Mouse (Mus musculus): Measurements from ENCODE around the gene Dusp15.

Gene Dusp15

DNA sequence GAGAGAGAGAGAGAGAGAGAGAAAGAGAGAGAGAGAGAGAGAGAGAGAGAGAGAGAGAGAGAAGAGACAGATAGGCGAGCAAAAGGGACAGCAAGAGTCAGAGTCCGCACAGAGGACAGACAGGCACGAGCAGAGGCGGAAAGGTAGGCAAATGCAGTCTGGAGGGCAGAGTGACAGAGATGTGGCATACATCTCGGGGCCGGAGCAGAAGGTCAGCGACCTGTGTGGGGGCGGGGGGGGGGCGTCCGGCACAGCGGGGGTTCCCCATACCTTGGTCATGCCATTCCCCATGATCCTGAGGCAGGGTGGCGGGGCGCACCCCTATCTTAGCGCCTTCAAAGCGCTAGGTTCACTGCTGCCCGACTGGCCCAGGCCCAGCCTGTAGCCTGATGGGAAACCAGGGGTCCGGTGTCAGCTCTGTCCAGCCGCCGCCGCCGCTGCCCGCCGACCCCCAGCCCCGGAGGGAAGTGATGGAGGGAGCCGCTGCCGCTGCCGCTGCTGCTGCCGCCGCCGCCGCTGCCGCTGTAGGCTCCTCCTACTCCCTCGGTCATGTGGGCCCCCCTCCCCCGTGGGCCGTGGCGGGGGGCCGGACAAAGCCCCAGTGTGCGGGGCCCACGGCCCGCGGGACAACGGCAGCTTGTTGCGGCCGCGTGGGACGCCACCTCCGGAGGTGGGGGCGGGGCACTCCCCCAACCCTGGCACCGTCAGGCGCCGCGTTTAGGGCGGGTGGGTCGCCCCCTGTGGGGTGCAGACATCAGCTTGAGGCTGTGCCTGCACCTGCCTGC is at the start of gene Dusp15:
Gene Dusp15 (minus strand): TSS at position 634 of the 785 bp plus-strand sequence.
- CTCF ChIA-PET = interaction anchor here (0.6 to 2.6 kb wide), 11 partner anchors 12 to 980 kb away, joined by 3 to 11 read pairs (median 4); no protein-coding TSS in a partner anchor
- POLR2A ChIA-PET = interaction anchor here in 2 of 4 experiments (0.6 to 1.3 kb wide), 8 partner anchors 8 to 673 kb away, joined by 3 read pairs; no protein-coding TSS in a partner anchor

DNA sequence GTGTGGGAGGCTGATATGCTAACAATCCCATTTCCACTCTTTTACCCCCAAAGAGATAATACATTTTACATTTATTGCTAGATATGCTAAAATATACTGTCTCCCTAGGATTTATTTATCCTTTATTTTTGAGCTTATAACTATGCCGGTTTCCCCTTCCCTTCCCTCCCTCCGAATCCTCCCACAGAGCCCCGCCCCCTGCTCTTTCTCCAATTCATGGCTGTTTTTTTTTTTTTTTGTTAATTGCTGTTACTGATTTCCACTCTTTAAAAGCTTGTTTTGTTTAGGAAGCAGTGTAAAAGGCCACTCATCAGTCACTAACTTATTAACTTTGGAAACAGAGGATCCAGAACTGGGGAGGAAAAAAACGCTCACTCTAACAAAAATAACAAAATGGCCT is 45.5 kb upstream of the Dusp15 start:
- POLR2A ChIA-PET = interaction anchor here in 3 of 4 experiments (0.6 to 1.3 kb wide), 5 partner anchors 9 to 88 kb away, joined by 3 to 4 read pairs (median 3); no protein-coding TSS in a partner anchor
- CTCF ChIA-PET = interaction anchor here in 1 of 4 experiments (0.7 kb wide), 1 partner anchor 12 kb away, joined by 3 read pairs; no protein-coding TSS in a partner anchor

DNA sequence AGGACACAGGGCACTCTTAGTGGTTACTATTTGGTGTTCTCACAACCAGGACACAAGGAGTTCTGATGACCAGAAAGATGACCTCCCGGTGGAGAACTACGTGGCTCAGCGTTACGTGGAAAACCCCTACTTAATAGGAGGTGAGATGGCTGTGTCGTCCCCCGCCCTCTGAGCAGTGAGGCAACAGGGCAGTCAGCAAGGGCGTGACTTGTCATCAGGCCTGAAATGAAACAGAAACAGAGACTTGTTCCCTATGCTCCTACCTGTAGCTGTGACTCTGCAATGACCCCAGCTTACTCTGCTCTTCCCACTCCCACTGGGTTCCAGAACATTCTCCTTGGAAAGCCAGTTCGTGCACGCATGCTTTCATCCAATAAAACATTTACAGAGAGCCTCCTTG is 40.0 kb upstream of the Dusp15 start:
- ChIA-PET POLR2A (interaction anchor here in 1 of 4 experiments (1.1 kb wide), 1 partner anchor 352 kb away, joined by 3 read pairs; no protein-coding TSS in a partner anchor), CTCF (interaction anchor here in 1 of 4 experiments (2.0 kb wide), 1 partner anchor 8 kb away, joined by 4 read pairs; no protein-coding TSS in a partner anchor)

DNA sequence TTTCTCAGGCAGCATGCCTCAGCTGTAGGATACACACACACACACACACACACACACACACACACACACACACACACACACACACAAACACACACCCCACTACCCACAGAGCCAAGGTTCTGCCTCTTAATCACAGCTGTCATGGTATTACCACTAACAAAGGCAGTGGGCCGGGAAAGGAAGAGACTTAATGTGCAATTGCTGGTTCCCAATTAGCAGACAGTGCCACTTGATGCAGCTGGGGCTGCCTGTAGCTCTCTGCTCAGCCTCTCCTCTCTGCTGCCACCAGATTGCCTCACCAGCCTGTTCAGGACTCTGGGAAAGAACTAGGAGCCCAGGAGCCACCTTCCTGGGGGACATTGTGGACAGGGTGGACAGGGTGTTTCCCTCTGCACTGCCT is 34.1 kb upstream of the Dusp15 start:
- ChIA-PET POLR2A (interaction anchor here in 1 of 4 experiments (1.7 kb wide), 1 partner anchor 29 kb away, joined by 3 read pairs; no protein-coding TSS in a partner anchor), CTCF (interaction anchor here in 1 of 4 experiments (0.6 kb wide), 1 partner anchor 87 kb away, joined by 6 read pairs; no protein-coding TSS in a partner anchor)

DNA sequence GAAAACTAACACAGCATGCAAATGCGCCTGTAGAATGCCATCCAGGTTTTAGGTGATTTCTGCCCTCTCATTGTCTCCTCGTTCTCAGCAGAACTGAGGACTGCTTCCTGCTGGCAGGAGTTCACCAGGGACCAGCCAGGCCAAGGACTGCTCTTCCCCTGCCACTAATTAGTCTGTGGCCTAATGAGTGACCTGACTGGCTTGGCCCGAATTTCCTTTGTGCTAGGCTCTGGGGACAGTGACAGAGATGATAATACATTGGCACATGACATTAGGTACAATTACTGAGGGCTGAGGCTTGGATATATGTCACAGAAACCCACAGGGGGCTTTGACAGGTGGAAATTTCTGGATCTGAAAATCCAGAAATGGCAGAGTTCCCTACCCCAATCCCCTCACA is 25.5 kb upstream of the Dusp15 start:
- ChIA-PET POLR2A (no interaction called here), CTCF (no interaction called here)

DNA sequence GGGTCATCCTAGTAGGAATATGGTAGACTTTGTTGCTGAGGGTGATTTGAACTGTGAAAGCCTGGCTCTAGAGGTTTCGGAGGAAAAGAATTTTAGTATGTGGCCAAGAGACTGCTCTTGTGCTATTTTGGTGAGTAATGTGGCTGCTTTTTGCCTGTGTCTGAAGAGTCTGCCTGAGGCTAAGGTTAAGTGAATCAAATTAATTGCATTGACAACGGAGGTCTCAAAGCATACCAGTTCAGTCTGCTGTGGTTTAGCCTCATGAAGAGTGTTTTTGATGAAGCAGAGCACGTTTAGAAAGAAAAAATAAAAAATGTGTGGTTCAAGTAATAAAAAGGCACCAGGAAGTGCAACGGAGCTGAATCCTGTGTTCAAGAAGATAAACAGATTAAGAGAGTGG is 14.1 kb upstream of the Dusp15 start:
- POLR2A ChIA-PET = interaction anchor here in 2 of 4 experiments (0.5 to 0.6 kb wide), 2 partner anchors 8 to 381 kb away, joined by 3 to 4 read pairs; no protein-coding TSS in a partner anchor
- CTCF ChIA-PET = no interaction called here

DNA sequence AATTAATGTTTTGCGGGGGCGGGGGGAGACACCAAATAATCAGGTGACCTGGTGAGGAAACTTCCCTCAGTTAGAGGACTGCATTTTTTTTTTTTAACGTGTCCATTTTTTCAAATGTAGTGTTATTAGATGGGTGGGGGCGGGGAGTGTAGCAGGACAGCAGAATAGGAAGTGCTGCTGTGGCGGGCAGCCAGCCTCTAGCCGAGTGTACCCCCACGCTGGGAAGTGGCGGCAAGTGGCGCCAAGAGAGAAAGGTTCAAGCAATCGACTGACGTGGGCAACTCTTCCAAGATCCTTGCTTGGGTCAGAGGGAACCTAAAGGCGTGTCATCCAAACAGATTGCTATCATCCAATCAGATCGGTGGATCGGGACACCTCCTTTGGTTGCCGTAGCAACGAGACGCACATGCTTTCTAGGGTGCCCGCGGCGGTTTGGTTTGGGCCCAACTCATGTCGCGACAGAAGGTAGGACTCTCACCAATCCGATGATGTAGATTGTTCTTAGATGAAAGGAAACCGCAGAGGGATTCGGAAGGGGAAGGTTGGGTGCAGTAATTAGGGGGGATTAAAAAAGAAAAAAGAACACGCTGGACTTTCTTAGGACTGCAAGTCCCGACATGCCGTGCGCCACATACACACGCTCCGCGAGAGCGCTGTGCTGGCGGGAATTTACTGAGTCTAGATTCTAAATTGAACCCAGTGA is 10.7 kb upstream of the Dusp15 start, which contains the start of gene Ttll9:
Gene Ttll9 (plus strand): TSS at position 395 of the 703 bp plus-strand sequence.
- ChIA-PET CTCF (no interaction called here), POLR2A (no interaction called here)

DNA sequence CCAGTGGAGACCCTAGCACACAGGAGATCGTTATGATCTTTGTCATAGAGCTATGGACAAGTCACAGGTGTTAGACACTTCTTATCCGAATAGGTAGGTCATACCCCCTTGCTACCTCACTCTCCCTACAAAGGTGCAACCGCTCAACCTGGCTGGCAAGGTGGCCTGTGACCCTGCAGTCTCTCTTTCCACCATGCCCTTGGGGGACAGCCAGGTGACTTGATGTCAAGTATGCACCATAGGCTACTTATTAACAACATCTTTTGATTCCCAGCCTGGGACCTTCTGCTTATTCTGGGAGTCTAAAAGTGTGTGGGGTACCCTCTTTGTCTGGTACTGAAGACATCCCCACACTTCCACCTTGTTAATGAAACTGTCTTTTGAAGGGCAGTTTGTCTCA is 6.6 kb upstream of the Dusp15 start:
- CTCF ChIA-PET = interaction anchor here in 2 of 4 experiments (0.6 to 1.6 kb wide), 6 partner anchors 18 to 849 kb away, joined by 3 to 4 read pairs (median 3); no protein-coding TSS in a partner anchor
- POLR2A ChIA-PET = interaction anchor here in 2 of 4 experiments (0.5 to 1.2 kb wide), 3 partner anchors 14 to 440 kb away, joined by 3 to 5 read pairs (median 4); no protein-coding TSS in a partner anchor

DNA sequence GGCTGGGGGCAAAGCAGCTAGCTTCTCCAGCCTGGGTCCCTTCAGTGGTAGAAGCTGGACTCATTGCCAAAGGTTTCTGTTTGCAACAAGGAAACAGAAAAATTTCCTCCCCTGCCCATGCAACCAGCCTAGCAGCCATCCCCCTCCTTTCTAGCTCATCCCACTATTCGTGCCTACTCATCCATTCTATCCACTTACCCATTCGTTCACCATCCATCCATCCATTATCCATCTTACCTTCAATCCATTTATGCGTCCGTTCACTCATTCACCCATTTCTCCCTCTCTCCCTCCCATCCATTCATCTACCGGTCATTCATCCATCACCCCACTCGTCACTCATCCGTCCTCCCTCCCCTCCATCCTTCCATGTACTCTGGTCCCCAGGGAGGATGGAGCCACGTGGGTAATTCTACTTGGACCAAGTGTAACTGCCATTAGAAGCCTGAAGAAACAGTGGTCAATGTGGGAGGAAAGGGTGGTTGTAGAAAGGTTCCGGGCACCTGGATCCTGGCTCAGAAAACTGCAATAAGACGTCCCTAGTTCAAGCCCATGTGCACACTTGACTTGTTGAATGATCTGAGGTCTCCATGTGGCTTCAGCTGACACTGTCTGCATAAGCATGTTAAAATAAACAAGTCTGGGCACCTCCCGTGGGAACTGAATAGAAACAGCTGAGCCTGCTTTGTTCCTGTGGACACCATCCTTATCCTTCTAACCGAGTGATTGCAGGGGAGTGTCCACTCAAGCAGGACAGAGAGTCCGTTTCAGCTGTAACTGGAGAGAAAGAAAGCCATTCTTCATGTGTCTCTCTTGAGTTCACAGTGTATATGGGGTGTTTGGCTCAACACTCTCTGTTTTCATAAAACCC is 587 bp upstream of the Dusp15 start:
- POLR2A ChIA-PET = interaction anchor here in 2 of 4 experiments (0.6 to 1.3 kb wide), 6 partner anchors 9 to 672 kb away, joined by 3 read pairs; no protein-coding TSS in a partner anchor
- CTCF ChIA-PET = interaction anchor here in 2 of 4 experiments (0.6 to 2.6 kb wide), 3 partner anchors 12 to 128 kb away, joined by 3 to 8 read pairs (median 4); no protein-coding TSS in a partner anchor

DNA sequence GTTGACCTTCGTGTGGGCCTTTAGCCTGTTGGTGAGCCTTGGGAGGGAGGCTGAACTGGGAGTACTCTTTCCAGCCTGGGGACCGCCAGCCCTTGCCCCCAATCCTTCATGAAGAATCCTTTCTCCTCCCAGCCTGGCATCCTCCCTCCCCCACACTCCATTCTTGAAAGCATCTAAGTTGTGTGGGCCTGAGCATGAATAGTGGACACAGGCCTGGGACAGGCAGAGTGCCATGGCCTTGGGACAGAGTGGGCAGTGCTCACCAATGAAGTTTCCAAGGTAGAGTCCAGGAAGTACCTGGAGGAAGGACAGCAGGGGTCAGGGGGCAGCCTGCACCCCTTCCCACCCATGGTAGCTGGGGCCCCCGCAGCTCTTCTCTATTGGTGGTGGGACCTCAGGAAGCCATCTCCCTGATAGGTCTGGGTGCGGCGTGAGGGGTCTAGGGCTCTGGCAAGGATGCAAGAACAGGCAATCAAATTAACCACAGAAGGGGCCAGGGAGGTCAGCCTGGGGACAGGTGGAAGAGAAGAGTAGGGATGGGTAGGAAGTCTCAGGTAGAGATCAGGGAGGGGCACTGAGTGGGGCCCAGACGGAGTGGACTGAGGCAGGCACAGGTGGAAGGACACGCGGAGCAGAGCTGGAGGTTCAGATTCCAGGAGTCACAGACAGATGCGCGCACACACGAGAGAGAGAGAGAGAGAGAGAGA is 987 bp downstream of the Dusp15 start:
- CTCF ChIA-PET = interaction anchor here in 3 of 4 experiments (0.6 to 2.6 kb wide), 10 partner anchors 11 to 979 kb away, joined by 3 to 11 read pairs (median 4); partner anchors contain the start of gene Foxs1 (in 1 of the 3)
- POLR2A ChIA-PET = interaction anchor here in 2 of 4 experiments (0.6 to 1.0 kb wide), 7 partner anchors 9 to 607 kb away, joined by 3 read pairs; partner anchors contain the start of gene Foxs1 (in 1 of the 2)

DNA sequence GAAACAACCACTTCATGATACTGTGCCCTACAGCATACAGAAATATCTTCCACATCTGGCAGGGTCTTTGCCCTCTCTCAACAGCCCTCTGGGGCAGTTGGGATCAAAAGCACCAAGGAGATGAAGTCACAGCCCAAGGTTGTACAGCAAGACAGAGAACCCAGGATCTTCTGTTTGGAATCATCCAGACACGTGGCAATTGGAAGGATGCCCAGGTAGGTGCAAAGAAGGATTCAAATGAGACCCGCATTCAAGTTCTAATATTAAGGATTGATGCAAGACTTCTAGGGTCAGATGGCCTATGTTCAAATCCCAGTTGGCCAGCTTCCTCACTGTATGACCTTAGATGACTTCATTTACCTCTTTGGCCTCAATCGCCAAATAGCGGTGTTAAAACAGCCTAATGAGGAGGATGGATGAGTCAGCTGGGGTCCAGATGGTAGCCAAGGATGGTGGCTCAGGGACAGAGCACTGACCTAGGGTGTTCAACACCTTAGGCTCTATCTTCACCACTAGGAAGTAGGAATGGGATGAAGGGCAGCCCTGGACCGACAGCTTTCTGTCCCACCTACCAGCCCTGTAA is 3.0 kb downstream of the Dusp15 start:
- ChIA-PET POLR2A (interaction anchor here in 1 of 4 experiments (1.6 kb wide), 1 partner anchor 75 kb away, joined by 3 read pairs; no protein-coding TSS in a partner anchor), CTCF (no interaction called here)

DNA sequence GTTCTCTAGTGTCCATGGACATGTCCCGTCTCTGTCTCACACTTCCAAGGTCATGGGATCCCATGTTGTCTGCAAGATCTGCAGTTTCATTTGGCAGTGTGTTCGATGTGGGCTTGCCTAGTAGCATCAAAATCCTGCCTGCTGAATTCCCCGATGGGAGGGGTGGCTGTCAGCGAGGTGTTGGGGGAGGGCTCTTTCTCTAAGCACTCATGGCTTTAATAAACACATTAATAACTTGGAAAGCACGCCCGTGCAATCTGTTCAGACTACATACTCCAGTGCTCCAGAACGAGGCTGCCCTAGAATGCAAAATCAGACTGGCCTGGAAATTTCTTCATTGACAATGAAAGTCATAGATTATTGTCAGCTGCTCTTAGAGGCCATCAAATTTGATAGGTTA is 4.4 kb downstream of the Dusp15 start:
- ChIA-PET POLR2A (interaction anchor here in 1 of 4 experiments (1.6 kb wide), 1 partner anchor 73 kb away, joined by 3 read pairs; no protein-coding TSS in a partner anchor), CTCF (interaction anchor here in 1 of 4 experiments (0.6 kb wide), 1 partner anchor 13 kb away, joined by 3 read pairs; no protein-coding TSS in a partner anchor)

DNA sequence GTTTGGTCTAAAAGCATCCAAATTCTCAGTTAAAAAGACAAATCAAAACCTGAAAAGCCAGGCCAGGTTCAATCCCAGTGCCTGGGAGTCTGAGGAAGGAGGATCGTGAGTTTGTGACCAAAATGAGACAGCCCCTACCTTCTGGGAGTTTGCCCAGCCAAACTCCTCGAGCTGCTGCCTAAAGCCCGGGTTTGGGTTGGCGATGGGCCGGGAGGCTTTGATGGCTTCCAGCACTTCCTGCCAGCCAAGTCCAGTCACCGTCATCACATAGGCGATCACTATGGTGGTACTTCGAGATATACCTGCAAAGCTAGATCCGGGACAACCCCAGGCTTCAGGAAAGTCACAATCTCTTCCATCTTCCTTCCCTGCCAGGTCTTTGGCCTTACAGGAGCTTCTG is 7.5 kb downstream of the Dusp15 start:
- ChIA-PET POLR2A (interaction anchor here in 1 of 4 experiments (0.8 to 1.5 kb wide), 6 partner anchors 13 to 854 kb away, joined by 3 to 4 read pairs (median 3); no protein-coding TSS in a partner anchor), CTCF (interaction anchor here in 1 of 4 experiments (0.6 to 1.6 kb wide), 3 partner anchors 10 to 18 kb away, joined by 3 to 5 read pairs (median 4); no protein-coding TSS in a partner anchor)

DNA sequence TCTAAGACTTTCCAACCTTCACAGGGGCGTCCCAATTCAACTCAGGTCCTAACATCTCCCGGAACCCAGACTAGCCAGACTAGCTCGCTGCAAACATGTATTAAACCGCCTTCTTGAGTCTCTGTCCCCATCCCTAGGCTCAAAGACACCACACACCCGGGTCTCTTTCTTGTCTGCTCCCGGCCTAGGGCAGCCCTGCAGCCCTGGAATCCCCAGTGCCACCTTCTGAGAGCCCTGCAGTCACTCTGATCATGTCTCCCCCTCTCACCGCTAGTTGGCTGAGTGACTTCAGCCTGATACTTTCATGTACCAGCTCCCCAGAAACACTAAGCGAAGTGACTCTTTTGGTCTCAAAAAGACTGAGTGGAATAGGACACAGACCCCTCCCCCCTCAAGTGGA is 7.9 kb downstream of the Dusp15 start:
- POLR2A ChIA-PET = interaction anchor here in 2 of 4 experiments (0.9 to 1.4 kb wide), 4 partner anchors 8 to 854 kb away, joined by 3 read pairs; partner anchors contain the start of gene Dusp15 (in 1 of the 2)

DNA sequence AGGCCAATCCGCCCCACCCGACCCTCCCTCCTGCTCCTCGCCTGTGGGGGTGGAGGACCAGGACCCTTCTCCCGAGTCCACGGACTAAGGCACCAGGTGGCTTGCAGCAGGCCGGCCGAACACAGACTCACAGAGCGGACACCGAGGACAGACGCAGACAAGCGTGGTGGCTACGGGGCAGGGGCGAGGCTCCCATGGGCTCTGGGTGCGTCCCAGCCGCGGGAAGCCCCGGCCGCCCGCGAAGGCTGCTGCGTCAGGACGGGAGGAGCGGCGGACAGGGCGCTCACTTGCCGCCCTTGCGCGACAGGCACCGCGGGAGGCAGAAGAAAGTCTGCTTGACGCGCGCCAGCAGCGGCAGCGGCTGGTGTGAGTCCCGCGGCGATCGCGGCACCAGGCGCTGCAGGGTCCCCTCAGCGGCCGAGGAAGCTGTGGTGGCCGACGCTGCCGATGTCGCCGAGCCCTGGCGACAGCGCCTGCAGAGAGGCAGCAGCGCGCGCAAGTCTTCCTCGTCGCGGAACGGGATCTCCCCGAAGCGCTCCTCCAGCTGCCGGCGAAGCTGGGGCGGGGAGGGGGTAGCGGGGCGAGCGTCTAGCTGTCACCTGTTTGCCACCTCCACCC is 8.5 kb downstream of the Dusp15 start:
- POLR2A ChIA-PET = interaction anchor here in 2 of 4 experiments (0.9 to 1.1 kb wide), 3 partner anchors 8 to 114 kb away, joined by 3 read pairs; partner anchors contain the start of gene Dusp15 (in 1 of the 2)
- CTCF ChIA-PET = interaction anchor here in 2 of 4 experiments (0.7 to 1.6 kb wide), 3 partner anchors 9 to 200 kb away, joined by 3 to 5 read pairs (median 4); no protein-coding TSS in a partner anchor

More for the DNA sequence above, 7.9 kb downstream of the Dusp15 start:
- CTCF ChIA-PET = interaction anchor here in 2 of 4 experiments (0.6 to 1.6 kb wide), 4 partner anchors 10 to 199 kb away, joined by 3 to 5 read pairs (median 4); no protein-coding TSS in a partner anchor

DNA sequence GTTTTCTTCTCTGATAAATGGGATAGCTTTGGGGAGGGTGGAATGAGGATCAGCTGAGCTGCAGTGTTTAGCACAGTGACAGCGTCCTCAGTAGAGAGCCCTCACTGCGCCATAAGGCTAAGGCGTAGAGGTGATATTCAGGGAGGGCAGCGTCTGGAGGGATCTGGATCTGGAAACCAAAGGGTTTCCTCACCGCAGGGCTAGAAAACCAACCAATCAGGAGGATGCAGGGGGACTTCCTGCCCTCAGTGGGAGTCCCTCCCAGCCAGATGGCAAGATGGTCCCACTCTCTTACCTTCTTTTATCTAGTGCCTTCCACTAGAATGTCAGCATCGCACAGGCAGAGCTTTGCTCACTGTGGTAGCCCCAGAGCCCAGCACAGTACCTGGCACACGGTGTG is 9.7 kb downstream of the Dusp15 start:
- ChIA-PET POLR2A (interaction anchor here in 1 of 4 experiments (1.0 kb wide), 1 partner anchor 10 kb away, joined by 3 read pairs; the partner anchor contains the start of gene Dusp15), CTCF (interaction anchor here in 1 of 4 experiments (1.2 kb wide), 1 partner anchor 8 kb away, joined by 3 read pairs; the partner anchor contains the start of gene Foxs1)
